Mouse (Mus musculus): ENCODE results near the gene Ifi202b.
"Not testable (repeated sequence)": the region's sequence is repeated elsewhere in the genome, so short reads cannot be mapped to it uniquely, and the experiment has no call there.

GRCm38 (mm10) chr1:174007050-174007449 lies 24.5 kb upstream of the Ifi202b start:
- TF ChIP-seq CTCF (IDR thresholded peaks at IDR 0.05; ENCODE audit: extremely low read depth, insufficient read depth, insufficient read length, insufficient replicate concordance); POLR2A (IDR thresholded peaks at IDR 0.05; ENCODE audit: low read depth, low read length): not testable (repeated sequence)
